Mouse (Mus musculus) left cerebral cortex, postnatal 10 days (tissue): ENCODE results near the gene Srsx. TPM values are rescaled to one million over a fixed set of nuclear protein-coding genes. Genes with fewer than 3 reads are reported as not detected.
"Not testable (repeated sequence)": the region's sequence is repeated elsewhere in the genome, so short reads cannot be mapped to it uniquely, and the experiment has no call there.

ENCODE experiments used
- DNase-seq, 2 experiments: peaks; one replicate each; pipeline ENCODE4 v3.0.0; 2021 to 2022; ENCODE audit warnings: low spot score in 2 of 2, mixed read lengths in 1 of 2; ENCODE audit errors: extremely low spot score in 1 of 2
- intact Hi-C: fragments of 180-260 bp; cut with DNase I; formaldehyde crosslinking; loops from one replicate; pipeline ENCODE4 v1.15.1; 2025
- total RNA-seq, 2 experiments: library from RNA; stranded (reverse); gene quantifications; 2 replicates each; pipeline ENCODE4 v1.2.3; 2021

The Srsx gene
- total RNA-seq: not detected

- intact Hi-C loops, DNase-seq: not testable (repeated sequence)
These were observed at the start of gene Srsx for GRCm38 (mm10) chrX:123222381-123222780. Srsx (minus strand) TSS chrX:123222481.

GRCm38 (mm10) chrX:123246807-123247206 is 24.5 kb upstream of the Srsx start, which contains the start of gene Gm17577:
Gm17577 (minus strand) TSS chrX:123246907.
- DNase-seq, intact Hi-C loops: not testable (repeated sequence)

Other genes with a start within 250 kb of the Srsx start
- gene Gm17521, start 192.8 kb downstream of the Srsx start, total RNA-seq: not detected
- 1 to 10 TPM; 3.9 to 6.6 TPM for gene Cldn34c1, start 119.0 kb downstream of the Srsx start, total RNA-seq
- not detected for gene Gm17577, start 24.4 kb upstream of the Srsx start, total RNA-seq